Comparison of ENCODE assay signal across 26 mouse cellular contexts in genomic region chr16:10301337-10301736, GRCm38 (mm10). TPM values are rescaled to one million over a fixed set of nuclear protein-coding genes. Genes with fewer than 3 reads are reported as not detected.
DNase-seq lines count a peak whose midpoint lies in the region; ATAC-seq lines count a peak whose summit lies in the region.
"Had no signal": no experiment of that assay in that cellular context is flagged by ENCODE, and none has a peak within 500 bp of the region (broad histone marks: within the 10 kb centered on the region; RNA-seq: fewer than 3 reads in every experiment).

No protein-coding gene starts in this region.

- H3K9ac ChIP-seq in lung, embryonic 15.5 days, result no peak overlapping the region
- H3K9ac ChIP-seq: embryonic facial prominence, embryonic 13.5 days; forebrain, embryonic 13.5 days; hindbrain, embryonic 12.5 days; hindbrain, embryonic 15.5 days had no signal

- H3K27ac ChIP-seq in lung, embryonic 15.5 days, result peak overlapping the region; percentile 21; the same call in 1 of the 2 replicates
- H3K27ac ChIP-seq: embryonic facial prominence, embryonic 10.5 days; embryonic facial prominence, embryonic 13.5 days; forebrain, embryonic 13.5 days; hindbrain, embryonic 12.5 days; hindbrain, embryonic 15.5 days had no signal

- ATAC-seq in lung, embryonic 15.5 days (ENCODE audit: borderline replicate concordance, extremely low read depth, low FRiP score, low TSS enrichment), result no peak
- 0 out of 2 replicates have a peak, but pooled peaks have one; percentile 19 for ATAC-seq in megakaryocyte progenitor cell, adult 5-6 weeks (replicated peaks; ENCODE audit: poor library complexity)
- ATAC-seq: CD4-positive, CD25-positive, alpha-beta regulatory T cell, adult 4 months; forebrain, embryonic 13.5 days; forebrain, embryonic 16.5 days had no signal

- no peaks in the 10 kb centered on the region for H3K36me3 ChIP-seq in lung, embryonic 15.5 days
- H3K36me3 ChIP-seq: embryonic facial prominence, embryonic 10.5 days; embryonic facial prominence, embryonic 13.5 days; hindbrain, embryonic 12.5 days; hindbrain, embryonic 15.5 days had no signal

- H3K4me2 ChIP-seq in lung, embryonic 15.5 days, result no peak overlapping the region
- H3K4me2 ChIP-seq: embryonic facial prominence, embryonic 13.5 days; forebrain, embryonic 13.5 days; heart, embryonic 11.5 days; hindbrain, embryonic 12.5 days; hindbrain, embryonic 15.5 days had no signal

- no peaks in the 10 kb centered on the region for H3K9me3 ChIP-seq in lung, embryonic 15.5 days
- H3K9me3 ChIP-seq: embryonic facial prominence, embryonic 10.5 days; embryonic facial prominence, embryonic 13.5 days; forebrain, embryonic 13.5 days; hindbrain, embryonic 12.5 days; hindbrain, embryonic 15.5 days had no signal

- H3K4me1 ChIP-seq in lung, embryonic 15.5 days, result peaks cover 55% of the 10 kb centered on the region
- H3K4me1 ChIP-seq: embryonic facial prominence, embryonic 13.5 days; forebrain, embryonic 13.5 days; hindbrain, embryonic 12.5 days; hindbrain, embryonic 15.5 days had no signal

- 54% methylated on average over 3 of the region's 3 CpGs for WGBS in lung, embryonic 15.5 days

- no peaks in the 10 kb centered on the region for H3K27me3 ChIP-seq in lung, embryonic 15.5 days
- H3K27me3 ChIP-seq: embryonic facial prominence, embryonic 13.5 days; forebrain, embryonic 13.5 days; hindbrain, embryonic 12.5 days; hindbrain, embryonic 15.5 days had no signal

- H3K4me3 ChIP-seq in lung, embryonic 15.5 days, result no peak overlapping the region
- H3K4me3 ChIP-seq: embryonic facial prominence, embryonic 10.5 days; embryonic facial prominence, embryonic 13.5 days; erythroblast, embryonic 14.5 days; forebrain, embryonic 13.5 days; hindbrain, embryonic 12.5 days; hindbrain, embryonic 15.5 days had no signal

- no peak for DNase-seq in lung, postnatal 4 days
- DNase-seq in lung, postnatal 25 days (ENCODE audit: low spot score), result peak; percentile 32
- no peak for DNase-seq in lung, postnatal 14 days
- DNase-seq in kidney, postnatal 25 days, result no peak
- no peak for DNase-seq in right cerebral cortex, adult 18-20 months
- DNase-seq: adrenal gland, adult 2 months; adrenal gland, postnatal 14 days; cerebellum, adult 11-12 months; cerebellum, adult 8-10 months; cerebellum, postnatal 36 days; embryo, embryonic 11 days; gastrocnemius, postnatal 10 days; gastrocnemius, postnatal 36 days; heart, adult 11 months had no signal

RNA-seq across cellular contexts. Expression of gene Emp2, which starts 12.4 kb away (rescaled TPM):
- polyA plus RNA-seq in lung, embryonic 15.5 days (2015; fragmentation: Nextera tagmentation; extraction: Ambion mirVana), result 79.3 and 93.8 TPM in 2 replicates
- total RNA-seq in megakaryocyte progenitor cell, adult 5-6 weeks (2015), result not detected in 2 replicates
- total RNA-seq in megakaryocyte progenitor cell, adult 5-6 weeks (2017), result 0.07 TPM in 1 of 2 replicates, not detected in the other
- total RNA-seq: MEL had no signal
- polyA plus RNA-seq: CD4-positive, CD25-positive, alpha-beta regulatory T cell, adult 4 months; erythroblast, embryonic 14.5 days had no signal
